Mouse (Mus musculus): Measurements from ENCODE around the gene Zmiz2.
A peak's percentile ranks its signal among the peaks of the same experiment; 100 is the strongest.
"Not testable (repeated sequence)": the region's sequence is repeated elsewhere in the genome, so short reads cannot be mapped to it uniquely, and the experiment has no call there.

Zmiz2 gene

GRCm38 (mm10) chr11:6419156-6419555, 30.3 kb downstream of the Zmiz2 start:
- DNase-seq (ENCODE audit: extremely low spot score, low spot score) = not testable (repeated sequence)

DNA sequence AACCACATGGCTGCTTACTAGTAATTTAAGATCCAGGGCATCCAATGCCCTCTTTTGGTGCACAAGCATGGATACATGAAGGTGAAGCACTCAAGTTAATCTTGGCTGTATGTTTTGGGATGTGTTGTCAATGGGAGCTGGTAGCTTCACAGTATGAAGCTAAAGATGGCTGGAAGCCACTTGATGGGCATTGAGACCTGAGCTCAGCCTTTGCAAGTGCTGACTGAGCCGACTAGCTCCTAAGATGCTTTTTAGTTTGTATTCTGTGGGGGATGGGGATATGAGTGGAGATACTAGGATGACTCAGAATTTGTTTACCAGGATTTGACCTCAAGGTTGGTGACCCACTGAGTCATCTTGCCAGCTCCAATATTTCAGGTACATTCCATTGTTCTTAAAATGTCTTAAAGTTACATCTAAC, 31.4 kb downstream of the Zmiz2 start:
- DNase-seq (ENCODE audit: extremely low spot score, low spot score) = no peak

DNA sequence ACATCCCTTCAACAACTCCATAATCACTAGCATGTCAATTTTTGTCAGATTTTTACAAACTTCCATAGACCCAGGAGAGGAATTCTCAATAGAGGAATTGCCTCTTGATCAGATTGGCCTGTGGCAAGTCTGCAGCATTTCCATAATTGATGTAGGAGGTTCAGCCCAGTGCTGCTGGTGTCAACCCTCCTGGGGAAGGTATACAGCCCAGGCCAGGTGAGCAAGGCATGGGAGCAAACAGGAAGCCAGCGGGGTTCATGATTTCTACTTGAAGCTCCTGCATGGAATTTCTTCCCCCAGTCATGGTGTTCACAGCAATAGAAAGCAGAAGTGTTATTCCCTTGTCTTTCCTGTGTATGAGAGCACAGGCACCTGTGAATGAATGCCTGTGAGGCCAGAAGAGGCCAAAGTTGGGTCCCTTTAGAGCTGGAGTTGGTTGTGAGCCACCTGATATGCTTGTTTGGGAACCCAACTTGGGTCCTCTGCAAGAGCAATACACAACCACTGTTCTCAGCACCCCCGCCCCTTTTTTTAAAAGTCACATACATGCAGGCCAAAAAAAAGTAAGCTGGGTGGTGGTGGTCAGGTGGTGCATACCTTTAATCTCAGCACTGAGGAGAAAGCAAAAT, 32.0 kb downstream of the Zmiz2 start:
- no peak for DNase-seq (ENCODE audit: extremely low spot score, low spot score)

GRCm38 (mm10) chr11:6430186-6430585, 41.3 kb downstream of the Zmiz2 start:
- no peak for DNase-seq (ENCODE audit: extremely low spot score, low spot score)

GRCm38 (mm10) chr11:6436442-6436841, 47.6 kb downstream of the Zmiz2 start:
- DNase-seq (ENCODE audit: extremely low spot score, low spot score) = no peak

GRCm38 (mm10) chr11:6437667-6438066, 48.8 kb downstream of the Zmiz2 start:
- no peak for DNase-seq (ENCODE audit: extremely low spot score, low spot score)

DNA sequence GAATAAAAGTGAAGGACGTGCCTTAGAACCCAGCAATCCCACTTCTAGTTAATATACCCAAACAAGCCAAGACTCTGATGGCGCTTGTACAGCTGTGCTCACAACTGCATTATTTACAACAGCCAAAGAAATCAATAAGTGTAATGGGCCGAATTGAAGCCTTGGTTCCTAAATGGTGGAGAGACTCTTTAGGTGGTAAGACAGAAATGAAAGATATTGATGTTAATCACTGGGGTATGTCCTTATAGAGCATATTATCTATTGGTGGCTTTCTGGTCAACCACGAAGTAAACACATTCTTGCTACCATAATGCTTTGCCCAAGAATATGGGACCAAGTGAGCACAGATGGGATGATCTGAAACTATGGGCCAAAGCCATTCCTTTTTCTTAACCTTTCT, 51.3 kb downstream of the Zmiz2 start:
- DNase-seq (ENCODE audit: extremely low spot score, low spot score) = no peak

DNA sequence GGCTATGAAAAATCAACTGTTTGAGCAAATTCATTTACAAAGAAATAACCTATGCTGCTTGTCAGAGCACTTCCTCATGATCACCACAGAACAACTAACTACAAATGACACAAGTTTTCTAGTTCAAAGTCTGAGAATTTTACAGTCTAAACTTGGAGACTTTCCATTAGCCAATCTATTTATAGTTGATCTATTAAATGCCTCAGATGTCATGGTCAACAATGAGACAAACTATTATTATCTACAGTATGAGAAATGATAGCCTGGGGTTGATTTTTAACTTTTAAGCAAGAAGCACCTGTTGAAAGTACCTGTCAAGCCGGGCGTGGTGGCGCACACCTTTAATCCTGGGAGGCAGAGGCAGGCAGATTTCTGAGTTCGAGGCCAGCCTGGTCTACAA, 53.7 kb downstream of the Zmiz2 start:
- DNase-seq (ENCODE audit: extremely low spot score, low spot score) = no peak

GRCm38 (mm10) chr11:6443102-6443501, 54.2 kb downstream of the Zmiz2 start:
- DNase-seq (ENCODE audit: extremely low spot score, low spot score) = no peak

DNA sequence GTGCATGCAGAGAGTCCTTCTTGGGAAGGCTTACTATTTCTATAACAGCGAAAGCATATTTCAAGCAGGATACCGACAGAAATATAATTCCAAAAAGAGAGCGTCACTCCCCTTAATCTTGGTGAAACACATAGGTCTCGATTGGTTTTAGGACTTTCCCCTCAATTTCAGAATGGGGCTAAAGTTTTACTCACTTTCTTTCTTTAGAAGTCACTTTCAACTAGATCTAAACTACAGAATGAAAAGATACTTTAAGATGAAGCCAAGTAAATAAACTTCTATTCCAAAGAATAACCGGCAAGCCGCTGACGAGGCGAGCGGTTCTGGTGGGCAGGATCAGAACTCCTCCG, 54.8 kb downstream of the Zmiz2 start:
- no peak for DNase-seq (ENCODE audit: extremely low spot score, low spot score)

- DNase-seq (ENCODE audit: extremely low spot score, low spot score) = peak; percentile 100
Measured at GRCm38 (mm10) chr11:6444077-6444853, 55.4 kb downstream of the Zmiz2 start, which contains the start of gene H2afv. Gene H2afv, minus strand, starts transcription at chr11:6444443.

- no peak for DNase-seq (ENCODE audit: extremely low spot score, low spot score)
Measured at GRCm38 (mm10) chr11:6445441-6445840, 56.6 kb downstream of the Zmiz2 start.

DNA sequence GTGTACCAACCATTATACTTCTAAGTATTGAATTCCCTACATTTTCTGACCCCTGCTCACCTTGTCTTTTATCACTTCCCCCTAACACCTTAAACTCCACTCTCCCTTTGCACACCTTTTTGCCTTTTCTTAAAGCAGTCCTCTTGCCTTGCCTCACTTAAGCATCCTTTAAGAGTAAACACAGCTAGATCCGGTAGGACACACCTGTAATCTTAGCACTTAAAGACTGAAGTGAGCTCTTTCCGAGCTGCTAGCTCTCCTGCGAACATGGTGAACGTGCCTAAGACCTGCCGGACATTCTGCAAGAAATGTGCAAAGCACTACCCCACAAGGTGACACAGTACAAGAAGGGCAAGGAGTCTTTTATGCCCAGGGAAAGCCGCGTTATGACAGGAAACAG, 57.1 kb downstream of the Zmiz2 start:
- no peak for DNase-seq (ENCODE audit: extremely low spot score, low spot score)

DNA sequence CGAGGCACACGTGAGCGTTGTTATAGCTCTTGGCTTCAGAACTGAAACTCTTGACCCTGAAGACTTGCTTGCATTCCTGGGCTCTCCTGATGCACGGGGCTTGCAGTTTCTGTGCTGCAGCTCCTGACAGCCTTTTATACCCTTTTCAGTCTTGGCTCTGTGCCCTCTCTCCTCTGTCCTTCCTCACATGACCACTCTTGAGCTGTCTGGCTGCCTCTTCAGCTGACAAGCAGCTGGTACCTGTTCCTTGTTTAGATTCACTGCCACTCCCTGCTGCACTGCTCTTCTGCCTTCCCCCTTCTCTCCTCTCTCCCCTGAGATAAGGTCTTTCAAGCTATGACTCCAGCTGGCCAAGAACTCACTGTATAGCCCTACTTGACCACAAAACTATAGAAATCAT, 58.6 kb downstream of the Zmiz2 start:
- DNase-seq (ENCODE audit: extremely low spot score, low spot score) = no peak

DNA sequence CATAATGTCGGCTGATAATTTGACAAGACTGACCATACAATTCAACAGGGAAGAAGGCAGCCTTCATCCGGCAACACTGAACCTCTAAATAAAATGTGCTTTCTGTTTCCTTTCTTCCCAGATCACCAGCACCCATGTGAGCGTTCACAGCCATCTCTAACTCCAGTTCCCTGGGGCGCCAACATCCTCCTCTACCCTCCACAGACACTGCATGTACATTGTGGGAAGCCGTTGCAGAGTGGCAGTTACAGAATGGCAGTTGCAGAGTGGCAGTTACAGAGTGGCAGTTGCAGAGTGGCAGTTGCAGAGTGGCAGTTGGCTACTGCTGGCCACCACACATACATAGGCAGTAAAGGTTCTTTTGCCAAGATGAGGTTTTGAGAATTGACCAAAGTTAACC, 59.3 kb downstream of the Zmiz2 start:
- DNase-seq (ENCODE audit: extremely low spot score, low spot score) = not testable (repeated sequence)
